ENCODE assay signal across 10 mouse cellular contexts in genomic region chr2:124612727-124613510, GRCm38 (mm10).
A peak's percentile ranks its signal among the peaks of the same experiment; 100 is the strongest.
DNase-seq lines count a peak whose midpoint lies in the region; ATAC-seq lines count a peak whose summit lies in the region.
"Had no signal": no experiment of that assay in that cellular context is flagged by ENCODE, and none has a peak within 500 bp of the region (broad histone marks: within the 10 kb centered on the region; RNA-seq: fewer than 3 reads in every experiment).

No protein-coding gene starts in this region.

- H3K36me3 ChIP-seq in heart, embryonic 13.5 days, result no peaks in the 10 kb centered on the region
- no peaks in the 10 kb centered on the region for H3K36me3 ChIP-seq in embryonic facial prominence, embryonic 14.5 days (ENCODE audit: control insufficient read depth, insufficient read depth, low read length)
- H3K36me3 ChIP-seq in intestine, embryonic 14.5 days (ENCODE audit: control insufficient read depth, insufficient read depth, low read length), result no peaks in the 10 kb centered on the region
- no peaks in the 10 kb centered on the region for H3K36me3 ChIP-seq in midbrain, embryonic 16.5 days (ENCODE audit: control insufficient read depth, insufficient read depth, low read length)

- no peaks in the 10 kb centered on the region for H3K9me3 ChIP-seq in heart, embryonic 13.5 days
- no peaks in the 10 kb centered on the region for H3K9me3 ChIP-seq in embryonic facial prominence, embryonic 14.5 days (ENCODE audit: control insufficient read depth, low read length)
- H3K9me3 ChIP-seq in intestine, embryonic 14.5 days (ENCODE audit: control insufficient read depth, low read length), result no peaks in the 10 kb centered on the region
- no peaks in the 10 kb centered on the region for H3K9me3 ChIP-seq in midbrain, embryonic 16.5 days (replicated peaks; ENCODE audit: control insufficient read depth, low read length, poor library complexity, severe bottlenecking)

- 49% methylated on average over 10 of the region's 10 CpGs for WGBS in heart, embryonic 13.5 days
- 60% methylated on average over 10 of the region's 10 CpGs for WGBS in embryonic facial prominence, embryonic 14.5 days
- WGBS in intestine, embryonic 14.5 days, result 46% methylated on average over 10 of the region's 10 CpGs
- 39% methylated on average over 10 of the region's 10 CpGs for WGBS in midbrain, embryonic 16.5 days

- ATAC-seq in heart, embryonic 13.5 days (ENCODE audit: extremely low read depth, insufficient number of reproducible peaks, low FRiP score, low TSS enrichment), result no peak
- ATAC-seq in embryonic facial prominence, embryonic 14.5 days (ENCODE audit: low read depth), result no peak
- ATAC-seq in intestine, embryonic 14.5 days (replicated peaks; ENCODE audit: low FRiP score, low TSS enrichment, low read depth), result no peak
- ATAC-seq in midbrain, embryonic 16.5 days, result no peak

- intact Hi-C loops in gastrocnemius, postnatal 36 days (cut with DNase I), result loop anchor here (5.0 kb wide), 1 partner anchor 49 kb away; no protein-coding TSS in a partner anchor

- DNase-seq in heart, adult 18-20 months, result no peak
- no peak for DNase-seq in embryonic facial prominence, embryonic 14.5 days (ENCODE audit: low spot score)
- no peak for DNase-seq in intestine, embryonic 14.5 days (ENCODE audit: low spot score)
- no peak for DNase-seq in gastrocnemius, postnatal 36 days
- DNase-seq in urinary bladder, postnatal 10 days (ENCODE audit: low spot score), result no peak
- no peak for DNase-seq in spleen, postnatal 36 days (ENCODE audit: low spot score in 2 of 2)
- DNase-seq: adrenal gland, postnatal 36 days had no signal

- H3K4me1 ChIP-seq in heart, embryonic 13.5 days, result peaks cover 76% of the 10 kb centered on the region
- H3K4me1 ChIP-seq in embryonic facial prominence, embryonic 14.5 days (ENCODE audit: control insufficient read depth, insufficient read depth, low read length), result peaks cover 20% of the 10 kb centered on the region
- peaks cover 42% of the 10 kb centered on the region for H3K4me1 ChIP-seq in intestine, embryonic 14.5 days (replicated peaks; ENCODE audit: control insufficient read depth, insufficient read depth, low read length)
- H3K4me1 ChIP-seq in midbrain, embryonic 16.5 days (ENCODE audit: control insufficient read depth, insufficient read depth, low read length), result peaks cover 17% of the 10 kb centered on the region

- peak overlapping the region; percentile 78 for H3K4me2 ChIP-seq in heart, embryonic 13.5 days
- peak overlapping the region; percentile 84 for H3K4me2 ChIP-seq in embryonic facial prominence, embryonic 14.5 days (ENCODE audit: low read depth, low read length)
- peak overlapping the region; percentile 69 for H3K4me2 ChIP-seq in intestine, embryonic 14.5 days (ENCODE audit: low read length)
- peak overlapping the region; percentile 98 for H3K4me2 ChIP-seq in midbrain, embryonic 16.5 days (ENCODE audit: low read length)

- peak overlapping the region; percentile 92 for H3K9ac ChIP-seq in heart, embryonic 13.5 days
- H3K9ac ChIP-seq in embryonic facial prominence, embryonic 14.5 days (ENCODE audit: low read depth, low read length), result peak overlapping the region; percentile 75
- peak overlapping the region; percentile 29; the same call in 1 of the 2 replicates for H3K9ac ChIP-seq in intestine, embryonic 14.5 days (ENCODE audit: low read length)
- H3K9ac ChIP-seq in midbrain, embryonic 16.5 days (ENCODE audit: low read depth, low read length), result peak overlapping the region; percentile 85; the same call in 1 of the 2 replicates

- H3K27ac ChIP-seq in heart, embryonic 13.5 days (replicated peaks), result peak overlapping the region; percentile 98
- no peak overlapping the region for H3K27ac ChIP-seq in embryonic facial prominence, embryonic 14.5 days (replicated peaks; ENCODE audit: low read depth, low read length)
- no peak overlapping the region; the same call in 1 of the 2 replicates for H3K27ac ChIP-seq in intestine, embryonic 14.5 days (ENCODE audit: low read depth)
- H3K27ac ChIP-seq in midbrain, embryonic 16.5 days (ENCODE audit: low read length), result no peak overlapping the region

- peak overlapping the region; percentile 72 for H3K4me3 ChIP-seq in heart, embryonic 13.5 days
- H3K4me3 ChIP-seq in embryonic facial prominence, embryonic 14.5 days (ENCODE audit: low read depth, low read length), result peak overlapping the region; percentile 74
- peak overlapping the region; percentile 76 for H3K4me3 ChIP-seq in intestine, embryonic 14.5 days (ENCODE audit: low read depth, low read length)
- H3K4me3 ChIP-seq in midbrain, embryonic 16.5 days (ENCODE audit: low read depth, low read length), result peak overlapping the region; percentile 58

- H3K27me3 ChIP-seq in heart, embryonic 13.5 days (replicated peaks), result no peaks in the 10 kb centered on the region
- 0 out of 2 replicates have a peak, but pooled peaks cover 10% of the 10 kb centered on the region for H3K27me3 ChIP-seq in embryonic facial prominence, embryonic 14.5 days (replicated peaks; ENCODE audit: control insufficient read depth, insufficient read depth, low read length)
- H3K27me3 ChIP-seq in intestine, embryonic 14.5 days (replicated peaks; ENCODE audit: control insufficient read depth, insufficient read depth, low read length), result no peaks in the 10 kb centered on the region
- H3K27me3 ChIP-seq in midbrain, embryonic 16.5 days (ENCODE audit: control insufficient read depth, insufficient read depth, low read depth, low read length), result no peaks in the 10 kb centered on the region
- H3K27me3 ChIP-seq: CH12.LX had no signal

Comparison
In these comparisons a context has a peak if more than half of its experiments do, and no peak if none do; other contexts are left out.
1. H3K9ac ChIP-seq: peak in every context shown above with its lines; median percentile 92 in heart, embryonic 13.5 days; 85 in midbrain, embryonic 16.5 days; 75 in embryonic facial prominence, embryonic 14.5 days; 29 in intestine, embryonic 14.5 days.